Mouse (Mus musculus) hindbrain, embryonic 14.5 days (tissue): Measurements from ENCODE around the gene Ccdc126. TPM values are rescaled to one million over a fixed set of nuclear protein-coding genes. Genes with fewer than 3 reads are reported as not detected.

Source experiments
- ATAC-seq: fragments of 200-750 bp; cut with Nextera tagmentation; 2 replicates; pipeline ENCODE4 v1.8.0; 2017; ENCODE audit warnings: moderate number of reproducible peaks, mild to moderate bottlenecking, moderate TSS enrichment, moderate library complexity; ENCODE audit not compliant: low FRiP score
- DNase-seq: peaks from one replicate; pipeline ENCODE4 v3.0.0-alpha.2; 2015; ENCODE audit warnings: low spot score
- H3K27ac ChIP-seq: fragments of 300-500 bp; sonication (generic); 2 replicates; pipeline ENCODE4 v1.5.1; 2014; ENCODE audit warnings: mild to moderate bottlenecking, moderate library complexity
- H3K27me3 ChIP-seq: fragments of 300-500 bp; sonication (generic); 2 replicates; pipeline ENCODE4 v1.6.1; 2014; ENCODE audit warnings: mild to moderate bottlenecking, low read length, mixed read lengths; ENCODE audit not compliant: control insufficient read depth, insufficient read depth
- H3K36me3 ChIP-seq: fragments of 300-500 bp; sonication (generic); replicated peaks from 2 replicates; pipeline ENCODE4 v1.6.1; 2014; ENCODE audit not compliant: control insufficient read depth, insufficient read depth
- H3K4me1 ChIP-seq: fragments of 300-500 bp; sonication (generic); replicated peaks from 2 replicates; pipeline ENCODE4 v1.6.1; 2014; ENCODE audit warnings: antibody characterized with exemption, low read length, mixed read lengths; ENCODE audit not compliant: control insufficient read depth, insufficient read depth
- H3K4me2 ChIP-seq: fragments of 300-500 bp; sonication (generic); replicated peaks from 2 replicates; pipeline ENCODE4 v1.6.1; 2014; ENCODE audit warnings: mild to moderate bottlenecking, moderate library complexity
- H3K4me3 ChIP-seq: fragments of 300-500 bp; sonication (generic); replicated peaks from 2 replicates; pipeline ENCODE4 v1.5.1; 2014; ENCODE audit warnings: mild to moderate bottlenecking, low read length
- H3K9ac ChIP-seq: fragments of 300-500 bp; sonication (generic); 2 replicates; pipeline ENCODE4 v1.6.1; 2014
- H3K9me3 ChIP-seq: fragments of 300-500 bp; sonication (generic); 2 replicates; pipeline ENCODE4 v1.6.1; 2016; ENCODE audit warnings: low read length; ENCODE audit not compliant: control insufficient read depth
- WGBS: fragments of 180-500 bp; shearing (Covaris S2); extraction: QIAGEN DNeasy Blood & Tissue Kit; methylation state at CpG from one replicate; pipeline ENCODE4 v1.1.7; 2014; 5-methylcytosine and 5-hydroxymethylcytosine counted together
- polyA plus RNA-seq: library from polyadenylated mRNA; unstranded; fragments of >200 nt; fragmentation: Nextera tagmentation; extraction: Ambion mirVana; gene quantifications from 2 replicates; pipeline ENCODE4 v1.2.1, GENCODE M21; 2014

Gene Ccdc126
- polyA plus RNA-seq: 11.0 and 11.2 TPM in 2 replicates

DNA sequence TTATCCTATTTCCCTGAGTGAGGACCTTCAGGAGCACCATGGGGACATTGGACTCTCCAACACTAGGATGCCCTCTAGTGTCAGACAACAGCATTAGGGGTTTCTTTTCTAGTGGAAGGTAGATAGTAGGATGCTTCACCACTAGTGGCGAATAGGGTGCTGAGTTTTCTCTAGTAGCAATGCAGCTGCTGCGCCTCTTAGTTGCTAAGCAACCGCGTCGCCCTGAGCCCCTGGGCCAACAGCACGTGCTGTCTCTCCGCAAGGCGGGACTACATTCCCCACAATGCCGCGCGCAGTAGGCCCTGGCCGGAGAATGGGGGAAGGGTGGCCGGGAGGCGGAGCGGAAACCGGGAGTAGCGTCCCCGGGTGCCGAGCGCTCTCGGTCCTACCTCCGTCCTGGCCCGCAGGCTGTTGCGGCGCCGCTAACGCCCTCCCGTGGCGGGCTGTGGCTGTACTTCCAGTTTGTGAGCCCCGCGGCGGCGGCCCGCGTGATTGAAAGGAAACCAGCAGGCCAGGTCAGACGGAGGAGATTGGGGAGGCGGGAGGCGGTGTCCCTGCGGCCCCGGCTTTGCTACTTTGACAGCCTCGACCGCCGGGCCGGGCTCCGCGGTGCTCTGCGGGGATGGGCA lies at the start of gene Ccdc126:
TSS of gene Ccdc126 (plus strand) at position 309 of the 629 bp plus-strand sequence.
- peak; percentile 99 for DNase-seq
- Histone ChIP-seq H3K27ac (peak within 1 kb of the TSS; percentile 82), H3K9ac (peak within 1 kb of the TSS; percentile 78), H3K4me2 (peak within 1 kb of the TSS; percentile 72), H3K4me1 (peaks cover 3% of the 10 kb centered on the region; the same call in 1 of the 2 replicates), H3K27me3 (no peaks in the 10 kb centered on the region), H3K9me3 (no peaks in the 10 kb centered on the region), H3K4me3 (peak within 1 kb of the TSS; percentile 80), H3K36me3 (no peaks in the 10 kb centered on the region)
- ATAC-seq: peak; percentile 99
- under 1% methylated on average over 44 of the region's 47 CpGs for WGBS

DNA sequence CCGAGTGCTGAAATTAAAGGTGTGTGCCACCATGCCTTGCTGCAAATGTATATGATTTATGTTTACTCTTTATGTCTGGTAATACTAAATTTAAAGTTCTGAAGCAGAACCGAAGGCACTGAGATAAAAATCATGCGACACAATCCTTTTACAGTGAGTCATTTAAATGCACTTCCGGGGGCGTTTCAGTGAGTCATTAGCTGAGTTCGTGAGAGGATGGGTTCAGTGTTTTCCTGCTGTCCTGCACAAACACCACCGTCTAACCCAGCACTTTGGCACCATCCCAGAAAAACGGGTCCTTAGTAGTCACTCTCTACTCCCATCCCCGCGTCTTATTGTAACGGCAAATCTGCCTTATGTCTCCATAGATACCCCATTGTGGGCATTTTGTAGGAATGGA lies 49.2 kb upstream of the Ccdc126 start:
- Histone ChIP-seq H3K9me3 (no peaks in the 10 kb centered on the region), H3K27ac (no peak overlapping the region), H3K9ac (no peak overlapping the region), H3K36me3 (no peaks in the 10 kb centered on the region), H3K4me2 (no peak overlapping the region), H3K4me1 (no peaks in the 10 kb centered on the region), H3K4me3 (no peak overlapping the region), H3K27me3 (no peaks in the 10 kb centered on the region)
- ATAC-seq (no peak), DNase-seq (no peak)
- WGBS: 55% methylated on average over 11 of the region's 11 CpGs

DNA sequence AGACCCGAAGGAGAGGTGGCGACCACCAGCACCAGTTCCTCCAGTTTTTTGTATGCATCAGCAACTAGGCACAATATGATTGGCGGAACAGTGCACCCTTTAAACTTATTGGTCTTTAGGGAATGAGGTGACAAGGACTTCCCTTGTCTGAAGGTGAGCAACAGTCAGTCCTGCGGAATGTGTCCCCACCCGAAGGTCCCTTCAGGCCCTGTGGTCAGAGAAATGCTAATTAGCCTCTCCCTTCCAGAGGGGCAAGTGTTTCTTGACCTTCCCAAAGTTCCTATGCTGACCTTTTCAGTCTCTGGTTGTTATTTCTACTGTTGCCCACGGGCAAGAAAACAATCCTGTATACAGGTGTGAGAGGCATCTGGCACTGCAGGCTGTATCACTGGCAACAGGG lies 47.3 kb upstream of the Ccdc126 start:
- no peaks in the 10 kb centered on the region for H3K4me1 ChIP-seq
- no peak overlapping the region for H3K4me3 ChIP-seq
- H3K9me3 ChIP-seq: no peaks in the 10 kb centered on the region
- H3K4me2 ChIP-seq: no peak overlapping the region
- no peaks in the 10 kb centered on the region for H3K36me3 ChIP-seq
- WGBS: 82% methylated on average over 6 of the region's 6 CpGs
- ATAC-seq: no peak
- no peak for DNase-seq
- no peaks in the 10 kb centered on the region for H3K27me3 ChIP-seq
- H3K27ac ChIP-seq: no peak overlapping the region
- H3K9ac ChIP-seq: no peak overlapping the region

DNA sequence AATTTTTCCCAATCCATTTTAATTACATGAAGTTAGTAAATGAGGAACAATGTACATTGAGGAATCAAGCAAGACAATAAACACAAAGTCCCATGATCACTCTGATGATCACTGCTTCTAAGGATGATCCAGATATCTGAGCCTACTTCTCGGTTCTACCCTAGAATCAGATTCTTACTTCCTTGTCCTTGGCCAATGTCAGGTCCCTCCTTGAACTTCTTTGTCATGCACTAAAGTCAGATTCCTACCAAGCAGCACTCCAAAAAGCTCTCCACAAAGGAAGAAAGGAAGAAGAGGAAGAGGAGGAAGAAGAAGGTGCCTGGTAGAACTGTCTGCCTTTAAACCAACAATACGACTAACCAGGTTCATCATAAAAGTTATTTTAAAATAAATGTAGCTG lies 46.2 kb upstream of the Ccdc126 start:
- Histone ChIP-seq H3K4me3 (no peak overlapping the region), H3K4me2 (no peak overlapping the region), H3K36me3 (no peaks in the 10 kb centered on the region), H3K9ac (no peak overlapping the region), H3K9me3 (no peaks in the 10 kb centered on the region), H3K27ac (no peak overlapping the region), H3K27me3 (no peaks in the 10 kb centered on the region), H3K4me1 (no peaks in the 10 kb centered on the region)
- 89% methylated on average over 2 of the region's 2 CpGs for WGBS
- ATAC-seq (no peak), DNase-seq (no peak)

DNA sequence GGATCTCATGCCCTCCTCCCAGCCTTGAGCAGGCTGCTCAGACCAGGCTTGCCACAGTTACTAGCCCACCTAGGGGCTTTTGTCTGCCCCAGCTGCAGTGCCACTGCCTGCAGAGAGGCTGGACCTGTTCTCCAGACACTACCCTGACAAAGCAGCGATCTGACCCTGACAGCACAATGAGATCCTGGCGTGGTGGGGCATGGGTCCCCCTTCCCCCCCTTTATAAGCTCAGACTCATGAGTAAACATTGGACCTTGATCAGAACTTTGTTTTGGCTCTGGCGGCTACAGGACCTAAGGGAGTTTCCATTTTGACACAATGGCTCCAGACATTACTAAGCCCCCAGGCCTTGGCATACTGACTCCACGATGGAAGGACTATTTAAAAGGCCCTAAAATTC lies 45.1 kb upstream of the Ccdc126 start:
- WGBS: 6% methylated on average over 4 of the region's 4 CpGs
- H3K27me3 ChIP-seq: no peaks in the 10 kb centered on the region
- H3K4me2 ChIP-seq: no peak overlapping the region
- no peaks in the 10 kb centered on the region for H3K4me1 ChIP-seq
- no peak for ATAC-seq
- DNase-seq: no peak
- H3K9ac ChIP-seq: no peak overlapping the region
- H3K36me3 ChIP-seq: no peaks in the 10 kb centered on the region
- no peaks in the 10 kb centered on the region for H3K9me3 ChIP-seq
- H3K4me3 ChIP-seq: no peak overlapping the region
- no peak overlapping the region for H3K27ac ChIP-seq

DNA sequence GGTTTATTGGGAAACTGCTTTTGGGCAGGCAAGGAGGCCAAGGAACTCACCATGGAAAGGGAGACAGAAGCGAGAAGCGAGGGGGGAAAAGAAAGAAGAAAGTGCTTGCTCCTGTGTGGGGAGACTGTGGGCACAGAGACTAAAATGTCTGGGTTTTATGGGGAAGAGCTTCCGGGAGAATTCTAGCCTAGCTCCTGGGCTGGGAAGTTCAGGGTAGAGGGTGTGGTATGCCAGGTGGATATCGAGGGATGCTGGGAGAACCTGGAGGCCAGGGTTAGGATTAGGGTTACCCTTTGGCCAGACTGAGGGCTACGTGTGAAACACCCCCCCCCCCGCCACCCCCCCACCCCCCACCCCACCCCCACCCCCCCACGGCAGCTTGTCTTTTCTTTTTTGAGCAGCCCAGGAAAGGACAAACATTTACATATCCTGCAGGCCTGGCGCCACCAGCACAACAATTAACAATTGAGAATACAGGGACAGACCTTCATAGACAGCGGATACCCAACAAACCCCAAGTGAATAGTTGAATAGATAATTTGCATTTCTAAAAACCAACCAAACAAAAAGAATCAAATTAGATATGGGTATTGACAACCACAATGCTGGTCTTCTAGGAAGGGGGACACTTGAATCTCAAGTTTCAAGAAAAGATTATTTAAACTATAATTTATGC lies 44.5 kb upstream of the Ccdc126 start:
- H3K4me1 ChIP-seq: no peaks in the 10 kb centered on the region
- no peak for ATAC-seq
- H3K4me2 ChIP-seq: no peak overlapping the region
- H3K36me3 ChIP-seq: no peaks in the 10 kb centered on the region
- 29% methylated on average over 9 of the region's 9 CpGs for WGBS
- H3K27ac ChIP-seq: no peak overlapping the region
- no peak overlapping the region for H3K4me3 ChIP-seq
- DNase-seq: no peak
- no peaks in the 10 kb centered on the region for H3K27me3 ChIP-seq
- H3K9ac ChIP-seq: no peak overlapping the region
- no peaks in the 10 kb centered on the region for H3K9me3 ChIP-seq

DNA sequence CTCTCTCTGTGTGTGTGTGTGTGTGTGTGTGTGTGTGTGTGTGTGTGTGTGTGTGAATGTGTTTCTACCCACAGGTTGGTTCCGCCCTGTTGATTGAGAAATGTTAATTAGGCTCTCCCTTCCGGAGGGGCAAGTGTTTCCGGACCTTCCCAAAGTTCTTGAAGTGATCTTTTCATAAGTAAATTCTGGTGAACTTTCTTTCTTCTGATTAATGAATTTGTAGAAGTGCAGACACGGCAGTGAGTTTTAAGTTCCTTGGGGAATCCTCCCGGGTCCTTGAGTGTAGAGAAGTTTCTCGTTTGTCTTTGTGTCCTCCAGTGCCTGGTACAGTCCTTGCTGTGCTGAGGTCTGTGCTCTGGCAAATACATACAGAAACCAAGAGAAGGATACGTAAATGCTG lies 43.8 kb upstream of the Ccdc126 start:
- no peak overlapping the region for H3K27ac ChIP-seq

DNA sequence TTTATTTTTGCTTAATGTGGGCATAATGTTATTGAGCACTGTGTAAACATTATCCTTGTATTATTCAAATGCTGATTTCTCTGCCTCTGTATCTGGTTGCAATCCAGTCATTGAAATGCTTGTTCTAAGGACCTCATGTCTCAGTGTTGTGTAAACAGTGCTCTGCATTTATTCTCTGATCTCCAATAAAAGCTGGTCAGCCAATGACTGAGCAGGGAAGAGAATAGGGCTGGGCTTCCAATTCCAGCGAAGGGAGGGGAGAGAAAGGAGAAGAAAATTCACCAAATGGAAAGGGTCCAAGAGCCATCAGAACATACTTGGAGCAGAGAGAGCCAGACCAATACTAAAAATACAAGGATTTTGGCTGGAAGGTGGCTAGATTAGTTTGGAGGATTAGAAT lies 38.1 kb upstream of the Ccdc126 start:
- Histone ChIP-seq H3K9me3 (no peaks in the 10 kb centered on the region), H3K4me2 (no peak overlapping the region), H3K27me3 (no peaks in the 10 kb centered on the region), H3K36me3 (no peaks in the 10 kb centered on the region), H3K4me1 (no peaks in the 10 kb centered on the region), H3K4me3 (no peak overlapping the region), H3K9ac (no peak overlapping the region), H3K27ac (no peak overlapping the region)
- no peak for ATAC-seq
- DNase-seq: no peak
- WGBS: 21% methylated on average over 1 of the region's 1 CpGs

More for the DNA sequence above, 43.8 kb upstream of the Ccdc126 start:
- no peak overlapping the region for H3K9ac ChIP-seq
- H3K9me3 ChIP-seq: no peaks in the 10 kb centered on the region
- ATAC-seq (no peak), DNase-seq (no peak)
- H3K4me2 ChIP-seq: no peak overlapping the region
- WGBS: 92% methylated on average over 7 of the region's 7 CpGs
- H3K4me1 ChIP-seq: no peaks in the 10 kb centered on the region
- no peaks in the 10 kb centered on the region for H3K27me3 ChIP-seq
- H3K36me3 ChIP-seq: no peaks in the 10 kb centered on the region
- no peak overlapping the region for H3K4me3 ChIP-seq

DNA sequence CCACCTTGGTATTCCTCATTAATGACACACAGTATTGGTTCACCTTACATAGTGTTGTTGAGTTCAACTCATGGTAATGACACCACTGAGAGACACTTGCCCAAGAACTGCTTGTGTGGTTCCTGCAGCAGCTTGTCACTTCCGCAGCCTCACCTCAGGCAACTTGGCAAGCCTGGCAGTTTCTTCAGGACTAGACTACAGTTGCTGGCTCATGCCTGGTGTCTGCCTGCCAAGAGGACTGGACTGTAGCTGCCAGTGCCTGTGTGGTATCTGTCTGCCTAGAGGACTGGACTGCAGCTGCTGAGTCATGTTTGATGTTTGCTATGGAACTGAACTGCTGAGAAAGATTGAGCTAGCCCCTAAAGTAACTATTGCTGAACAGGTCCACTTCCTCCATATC lies 37.0 kb upstream of the Ccdc126 start:
- H3K4me1 ChIP-seq: no peaks in the 10 kb centered on the region
- ATAC-seq (no peak), DNase-seq (peak; percentile 44)
- H3K36me3 ChIP-seq: no peaks in the 10 kb centered on the region
- no peak overlapping the region for H3K4me2 ChIP-seq
- WGBS: 92% methylated on average over 1 of the region's 1 CpGs
- H3K4me3 ChIP-seq: no peak overlapping the region
- H3K9me3 ChIP-seq: no peaks in the 10 kb centered on the region
- H3K27me3 ChIP-seq: no peaks in the 10 kb centered on the region
- no peak overlapping the region for H3K27ac ChIP-seq
- H3K9ac ChIP-seq: no peak overlapping the region
